Mouse (Mus musculus) hindbrain, embryonic 14.5 days (tissue): ENCODE data around the gene Slc6a11. TPM values are rescaled to one million over a fixed set of nuclear protein-coding genes. Genes with fewer than 3 reads are reported as not detected.

ENCODE experiments used
- ATAC-seq: fragments of 200-750 bp; cut with Nextera tagmentation; 2 replicates; pipeline ENCODE4 v1.8.0; 2017; ENCODE audit warnings: moderate number of reproducible peaks, mild to moderate bottlenecking, moderate TSS enrichment, moderate library complexity; ENCODE audit not compliant: low FRiP score
- DNase-seq: peaks from one replicate; pipeline ENCODE4 v3.0.0-alpha.2; 2015; ENCODE audit warnings: low spot score
- H3K27ac ChIP-seq: fragments of 300-500 bp; sonication (generic); 2 replicates; pipeline ENCODE4 v1.5.1; 2014; ENCODE audit warnings: mild to moderate bottlenecking, moderate library complexity
- H3K27me3 ChIP-seq: fragments of 300-500 bp; sonication (generic); 2 replicates; pipeline ENCODE4 v1.6.1; 2014; ENCODE audit warnings: mild to moderate bottlenecking, low read length, mixed read lengths; ENCODE audit not compliant: control insufficient read depth, insufficient read depth
- H3K36me3 ChIP-seq: fragments of 300-500 bp; sonication (generic); replicated peaks from 2 replicates; pipeline ENCODE4 v1.6.1; 2014; ENCODE audit not compliant: control insufficient read depth, insufficient read depth
- H3K4me1 ChIP-seq: fragments of 300-500 bp; sonication (generic); replicated peaks from 2 replicates; pipeline ENCODE4 v1.6.1; 2014; ENCODE audit warnings: antibody characterized with exemption, low read length, mixed read lengths; ENCODE audit not compliant: control insufficient read depth, insufficient read depth
- H3K4me2 ChIP-seq: fragments of 300-500 bp; sonication (generic); replicated peaks from 2 replicates; pipeline ENCODE4 v1.6.1; 2014; ENCODE audit warnings: mild to moderate bottlenecking, moderate library complexity
- H3K4me3 ChIP-seq: fragments of 300-500 bp; sonication (generic); replicated peaks from 2 replicates; pipeline ENCODE4 v1.5.1; 2014; ENCODE audit warnings: mild to moderate bottlenecking, low read length
- H3K9ac ChIP-seq: fragments of 300-500 bp; sonication (generic); 2 replicates; pipeline ENCODE4 v1.6.1; 2014
- H3K9me3 ChIP-seq: fragments of 300-500 bp; sonication (generic); 2 replicates; pipeline ENCODE4 v1.6.1; 2016; ENCODE audit warnings: low read length; ENCODE audit not compliant: control insufficient read depth
- WGBS: fragments of 180-500 bp; shearing (Covaris S2); extraction: QIAGEN DNeasy Blood & Tissue Kit; methylation state at CpG from one replicate; pipeline ENCODE4 v1.1.7; 2014; 5-methylcytosine and 5-hydroxymethylcytosine counted together
- polyA plus RNA-seq: library from polyadenylated mRNA; unstranded; fragments of >200 nt; fragmentation: Nextera tagmentation; extraction: Ambion mirVana; gene quantifications from 2 replicates; pipeline ENCODE4 v1.2.1, GENCODE M21; 2014

Gene Slc6a11
- polyA plus RNA-seq, 1 experiment from 2014 or later = 64.0 TPM

- no peak overlapping the region for H3K4me3 ChIP-seq
- no peak overlapping the region for H3K27ac ChIP-seq
- H3K27me3 ChIP-seq = no peaks in the 10 kb centered on the region
- no peak overlapping the region for H3K4me2 ChIP-seq
- H3K4me1 ChIP-seq = no peaks in the 10 kb centered on the region
- no peak overlapping the region for H3K9ac ChIP-seq
- ATAC-seq (no peak), DNase-seq (no peak)
- no peaks in the 10 kb centered on the region for H3K36me3 ChIP-seq
- no peaks in the 10 kb centered on the region for H3K9me3 ChIP-seq
- 70% methylated on average over 7 of the region's 7 CpGs for WGBS
These were observed 27.8 kb downstream of the Slc6a11 start for GRCm38 (mm10) chr6:114158811-114159210.

- 62% methylated on average over 8 of the region's 8 CpGs for WGBS
- DNase-seq = no peak
- H3K4me2 ChIP-seq = no peak overlapping the region
- no peaks in the 10 kb centered on the region for H3K36me3 ChIP-seq
- no peak overlapping the region for H3K4me3 ChIP-seq
- H3K27ac ChIP-seq = no peak overlapping the region
- no peaks in the 10 kb centered on the region for H3K9me3 ChIP-seq
- H3K4me1 ChIP-seq = no peaks in the 10 kb centered on the region
- H3K9ac ChIP-seq = no peak overlapping the region
- ATAC-seq = peak; percentile 60; the same call in 1 of the 2 replicates
- H3K27me3 ChIP-seq = no peaks in the 10 kb centered on the region
These were observed 29.7 kb downstream of the Slc6a11 start for GRCm38 (mm10) chr6:114160732-114161131.

DNA sequence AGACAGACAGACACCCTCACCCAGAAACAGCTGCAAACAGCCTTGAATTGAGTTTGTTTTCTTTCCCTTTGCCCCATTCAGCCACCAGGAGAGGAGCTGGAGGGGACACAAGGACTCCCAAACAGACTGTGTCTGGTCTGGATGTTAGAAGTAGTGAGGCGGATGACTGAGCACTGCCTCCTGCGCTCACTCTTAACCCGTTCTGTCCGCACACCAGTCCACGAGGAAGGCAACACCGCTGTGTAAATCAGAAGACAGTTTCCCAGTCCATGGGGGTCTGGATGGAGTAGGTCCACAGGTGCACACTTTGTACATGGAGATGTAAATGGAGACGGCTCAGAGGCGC, 43.0 kb downstream of the Slc6a11 start:
- Histone ChIP-seq H3K27ac (peak overlapping the region; percentile 16), H3K9me3 (no peaks in the 10 kb centered on the region), H3K9ac (no peak overlapping the region), H3K4me2 (peak overlapping the region; percentile 40), H3K27me3 (peaks cover 23% of the 10 kb centered on the region), H3K4me1 (peaks cover 16% of the 10 kb centered on the region), H3K4me3 (no peak overlapping the region), H3K36me3 (no peaks in the 10 kb centered on the region)
- ATAC-seq (peak; percentile 71; the same call in 1 of the 2 replicates), DNase-seq (no peak)
- 2% methylated on average over 8 of the region's 8 CpGs for WGBS

DNA sequence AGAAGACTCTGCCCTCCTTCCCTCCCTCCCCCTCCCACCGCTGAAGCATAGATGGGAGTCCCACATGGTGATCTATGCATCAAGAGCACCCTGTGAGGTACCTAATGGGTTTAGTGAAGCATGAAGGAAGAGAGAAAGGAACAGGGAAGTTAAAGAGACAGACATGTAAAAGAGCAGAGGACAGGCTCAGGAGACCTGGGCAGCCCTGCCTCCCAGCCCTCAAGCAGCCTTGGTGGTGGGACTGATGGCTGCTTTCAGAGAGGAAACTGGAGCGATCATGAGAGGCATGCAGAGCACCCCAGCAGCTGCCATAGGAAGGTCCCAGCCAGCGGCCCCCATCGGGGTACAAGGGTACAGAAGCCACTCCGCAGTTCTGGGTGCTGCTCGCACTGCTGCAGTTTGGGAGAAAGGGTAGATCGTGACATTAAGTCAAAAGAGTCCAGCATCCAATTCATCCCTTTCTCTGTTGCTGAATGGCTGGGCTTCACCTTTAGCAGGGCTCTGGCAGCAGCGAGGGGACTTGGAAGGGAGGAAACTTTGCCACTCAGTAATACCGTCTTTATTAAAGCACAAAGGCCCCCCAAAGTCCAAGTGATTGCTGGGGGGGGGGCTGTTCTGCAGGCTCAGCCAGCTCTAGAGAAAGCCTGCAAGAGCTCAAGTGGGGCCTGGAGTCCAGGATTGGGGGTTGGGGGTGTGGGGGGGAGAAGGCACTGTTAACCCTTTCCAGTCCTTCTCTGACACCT, 43.5 kb downstream of the Slc6a11 start:
- ATAC-seq (peak; percentile 74; the same call in 1 of the 2 replicates), DNase-seq (peak; percentile 29)
- H3K4me3 ChIP-seq = no peak overlapping the region
- 0 out of 2 replicates have a peak overlapping the region, but pooled peaks have one; percentile 29 for H3K9ac ChIP-seq
- no peaks in the 10 kb centered on the region for H3K36me3 ChIP-seq
- H3K27ac ChIP-seq = peak overlapping the region; percentile 16
- H3K27me3 ChIP-seq = peaks cover 25% of the 10 kb centered on the region
- no peaks in the 10 kb centered on the region for H3K9me3 ChIP-seq
- 2% methylated on average over 9 of the region's 9 CpGs for WGBS
- peak overlapping the region; percentile 40 for H3K4me2 ChIP-seq
- H3K4me1 ChIP-seq = peaks cover 16% of the 10 kb centered on the region

DNA sequence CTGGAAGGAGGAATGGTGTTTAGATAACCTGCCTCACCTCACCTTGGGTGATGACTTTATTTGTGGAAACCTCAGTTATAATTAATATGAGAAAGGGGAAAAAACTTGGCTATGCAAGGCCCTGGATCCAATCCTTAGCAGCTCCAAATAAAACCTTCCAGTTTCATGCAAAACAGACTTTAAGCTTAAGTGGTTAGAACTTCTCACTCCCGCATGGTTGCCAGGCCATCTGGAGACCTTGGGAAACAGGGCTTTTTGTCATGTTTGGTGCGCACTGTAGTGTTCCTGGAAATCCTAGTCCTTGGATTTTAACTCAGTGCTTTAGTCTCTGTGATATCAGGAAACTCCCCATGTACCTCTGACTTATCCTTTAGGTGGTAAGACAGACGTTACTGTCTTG, 47.1 kb downstream of the Slc6a11 start:
- WGBS = 92% methylated on average over 3 of the region's 3 CpGs
- DNase-seq = no peak
- Histone ChIP-seq H3K27me3 (peaks cover 36% of the 10 kb centered on the region), H3K9ac (no peak overlapping the region), H3K9me3 (no peaks in the 10 kb centered on the region), H3K36me3 (no peaks in the 10 kb centered on the region), H3K4me3 (no peak overlapping the region), H3K4me2 (no peak overlapping the region), H3K27ac (no peak overlapping the region), H3K4me1 (peaks cover 28% of the 10 kb centered on the region)
- ATAC-seq = no peak

DNA sequence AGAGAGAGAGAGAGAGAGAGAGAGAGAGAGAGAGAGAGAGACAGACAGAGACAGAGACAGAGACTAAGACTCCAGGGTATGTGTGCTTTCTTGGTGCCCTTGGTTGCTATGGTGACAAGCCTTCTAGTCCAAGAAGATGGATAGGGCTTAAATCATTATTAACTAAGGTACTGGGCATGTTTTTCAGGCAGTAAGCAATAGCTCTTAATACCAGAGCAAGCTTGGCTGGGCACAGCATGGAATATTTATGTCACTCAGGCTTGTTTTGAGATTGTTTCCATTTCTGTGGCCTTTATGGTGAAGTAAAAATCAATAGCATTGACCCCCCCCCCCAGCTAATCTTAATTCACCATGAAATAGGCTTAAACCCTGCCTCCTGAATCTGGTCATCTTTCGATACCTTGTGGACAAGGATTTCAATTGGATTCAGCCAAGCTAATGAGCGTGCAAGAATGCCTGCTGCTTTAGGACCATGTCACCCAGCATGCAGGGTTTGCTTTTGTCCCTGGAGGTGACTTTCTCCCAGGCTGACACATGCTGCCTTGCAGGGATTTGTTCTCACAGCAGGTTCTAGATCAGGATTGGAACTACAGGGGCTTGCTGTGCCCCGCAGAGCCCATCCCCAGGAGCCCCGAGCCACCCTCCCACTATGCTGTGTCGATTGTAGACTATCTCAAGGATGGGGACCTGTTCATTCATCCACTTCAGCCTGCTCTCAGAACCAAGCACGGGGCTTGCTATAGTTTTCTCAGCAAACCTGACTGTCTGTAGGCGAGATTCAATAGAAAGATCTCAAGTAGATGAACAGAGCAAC, 51.5 kb downstream of the Slc6a11 start:
- Histone ChIP-seq H3K4me2 (no peak overlapping the region), H3K4me3 (no peak overlapping the region), H3K9me3 (no peaks in the 10 kb centered on the region), H3K27me3 (peaks cover 54% of the 10 kb centered on the region), H3K9ac (no peak overlapping the region), H3K4me1 (peaks cover 12% of the 10 kb centered on the region), H3K27ac (peak overlapping the region; percentile 67), H3K36me3 (no peaks in the 10 kb centered on the region)
- ATAC-seq (peak; percentile 34), DNase-seq (peak; percentile 61)
- 28% methylated on average over 7 of the region's 7 CpGs for WGBS

DNA sequence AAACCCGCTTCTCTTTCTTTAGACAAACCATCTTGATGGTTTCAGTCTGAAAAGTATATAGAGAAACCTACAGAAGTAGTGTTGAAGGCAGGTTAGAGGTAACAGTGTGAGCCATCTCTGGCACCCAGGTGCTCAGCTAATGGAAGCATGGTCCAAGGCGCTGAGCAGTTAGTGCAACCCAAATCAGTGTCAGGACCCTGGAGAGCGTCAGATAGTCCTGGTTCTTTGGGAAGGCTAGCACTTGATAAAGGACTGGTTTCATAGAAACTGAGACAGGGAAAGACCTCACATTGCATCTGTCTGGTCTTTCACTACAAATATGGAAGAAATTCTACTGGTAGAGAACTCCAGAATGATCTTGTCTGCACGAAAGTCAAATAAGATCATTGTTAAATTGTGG, 56.1 kb downstream of the Slc6a11 start:
- 61% methylated on average over 4 of the region's 4 CpGs for WGBS
- no peak for DNase-seq
- no peak for ATAC-seq
- H3K9me3 ChIP-seq = 0 out of 2 replicates have a peak, but pooled peaks cover 7% of the 10 kb centered on the region
- H3K4me1 ChIP-seq = peaks cover 8% of the 10 kb centered on the region
- no peak overlapping the region for H3K27ac ChIP-seq
- peaks cover 52% of the 10 kb centered on the region for H3K27me3 ChIP-seq
- H3K9ac ChIP-seq = no peak overlapping the region
- H3K4me2 ChIP-seq = no peak overlapping the region
- H3K36me3 ChIP-seq = no peaks in the 10 kb centered on the region
- no peak overlapping the region for H3K4me3 ChIP-seq

- WGBS = 67% methylated on average over 8 of the region's 8 CpGs
- no peak overlapping the region for H3K27ac ChIP-seq
- no peaks in the 10 kb centered on the region for H3K36me3 ChIP-seq
- H3K4me1 ChIP-seq = no peaks in the 10 kb centered on the region
- no peak for ATAC-seq
- 0 out of 2 replicates have a peak, but pooled peaks cover 7% of the 10 kb centered on the region for H3K9me3 ChIP-seq
- no peak for DNase-seq
- peaks cover 56% of the 10 kb centered on the region for H3K27me3 ChIP-seq
- no peak overlapping the region for H3K4me2 ChIP-seq
- no peak overlapping the region for H3K4me3 ChIP-seq
- no peak overlapping the region for H3K9ac ChIP-seq
These were observed 57.8 kb downstream of the Slc6a11 start for GRCm38 (mm10) chr6:114188869-114189268.

GRCm38 (mm10) chr6:114195998-114196397, 65.0 kb downstream of the Slc6a11 start:
- Histone ChIP-seq H3K4me1 (no peaks in the 10 kb centered on the region), H3K9ac (no peak overlapping the region), H3K4me2 (no peak overlapping the region), H3K27me3 (peaks cover 19% of the 10 kb centered on the region; the same call in 1 of the 2 replicates), H3K27ac (no peak overlapping the region), H3K36me3 (no peaks in the 10 kb centered on the region), H3K4me3 (no peak overlapping the region), H3K9me3 (0 out of 2 replicates have a peak, but pooled peaks cover 4% of the 10 kb centered on the region)
- DNase-seq (peak; percentile 34), ATAC-seq (no peak)
